Mouse (Mus musculus): Measurements from ENCODE around the gene 9130213A22Rik. TPM values are rescaled to one million over a fixed set of nuclear protein-coding genes. Genes with fewer than 3 reads are reported as not detected.

Gene 9130213A22Rik
- polyA plus RNA-seq, 1 experiment from 2014 or later = 0.13 TPM

GRCm38 (mm10) chr11:69089616-69090290 is 32.6 kb downstream of the 9130213A22Rik start:
- Histone ChIP-seq H3K27me3 (no peaks in the 10 kb centered on the region), H3K4me1 (peaks cover 50% of the 10 kb centered on the region), H3K4me3 (peak overlapping the region; percentile 73), H3K27ac (peak overlapping the region; percentile 86; the same call in 1 of the 2 replicates), H3K4me2 (peak overlapping the region; percentile 93), H3K9me3 (no peaks in the 10 kb centered on the region), H3K9ac (peak overlapping the region; percentile 96), H3K36me3 (peaks cover 37% of the 10 kb centered on the region)
- 87% methylated on average over 12 of the region's 12 CpGs for WGBS
- ATAC-seq (ENCODE audit: insufficient number of reproducible peaks, insufficient read depth, low FRiP score, low TSS enrichment, low read depth) = no peak

- no peak for ATAC-seq (ENCODE audit: insufficient number of reproducible peaks, insufficient read depth, low FRiP score, low TSS enrichment, low read depth)
- H3K9ac ChIP-seq = peak overlapping the region; percentile 96
- 10% methylated on average over 25 of the region's 25 CpGs for WGBS
These were observed 33.4 kb downstream of the 9130213A22Rik start for GRCm38 (mm10) chr11:69088856-69089615.

GRCm38 (mm10) chr11:69088103-69088855 is 34.1 kb downstream of the 9130213A22Rik start, which contains the start of gene Vamp2:
Gene Vamp2, plus strand, starts transcription at chr11:69088490.
- Histone ChIP-seq H3K9me3 (no peaks in the 10 kb centered on the region), H3K9ac (peak within 1 kb of the TSS; percentile 96), H3K4me1 (peaks cover 43% of the 10 kb centered on the region), H3K4me3 (peak within 1 kb of the TSS; percentile 73), H3K27me3 (no peaks in the 10 kb centered on the region), H3K27ac (peak within 1 kb of the TSS; percentile 86), H3K36me3 (peaks cover 37% of the 10 kb centered on the region), H3K4me2 (peak within 1 kb of the TSS; percentile 93)
- ATAC-seq (ENCODE audit: insufficient number of reproducible peaks, insufficient read depth, low FRiP score, low TSS enrichment, low read depth) = peak; percentile 75; the same call in 1 of the 2 replicates
- WGBS = 2% methylated on average over 60 of the region's 67 CpGs

More at GRCm38 (mm10) chr11:69088856-69089615, 33.4 kb downstream of the 9130213A22Rik start:
- H3K27me3 ChIP-seq = no peaks in the 10 kb centered on the region
- peak overlapping the region; percentile 93 for H3K4me2 ChIP-seq
- peak overlapping the region; percentile 86 for H3K27ac ChIP-seq
- no peaks in the 10 kb centered on the region for H3K9me3 ChIP-seq
- peaks cover 45% of the 10 kb centered on the region for H3K4me1 ChIP-seq
- H3K4me3 ChIP-seq = peak overlapping the region; percentile 73
- H3K36me3 ChIP-seq = peaks cover 37% of the 10 kb centered on the region

- no peak for ATAC-seq (ENCODE audit: insufficient number of reproducible peaks, insufficient read depth, low FRiP score, low TSS enrichment, low read depth)
- Histone ChIP-seq H3K36me3 (peaks cover 33% of the 10 kb centered on the region), H3K4me3 (peak overlapping the region; percentile 73), H3K4me2 (peak overlapping the region; percentile 93), H3K27me3 (no peaks in the 10 kb centered on the region), H3K9me3 (no peaks in the 10 kb centered on the region), H3K9ac (peak overlapping the region; percentile 96), H3K4me1 (peaks cover 43% of the 10 kb centered on the region), H3K27ac (peak overlapping the region; percentile 72; the same call in 1 of the 2 replicates)
- 65% methylated on average over 2 of the region's 2 CpGs for WGBS
These were observed 34.8 kb downstream of the 9130213A22Rik start for GRCm38 (mm10) chr11:69087597-69087996.

- H3K4me2 ChIP-seq = peak overlapping the region; percentile 11; the same call in 1 of the 2 replicates
- 37% methylated on average over 4 of the region's 4 CpGs for WGBS
- H3K27me3 ChIP-seq = no peaks in the 10 kb centered on the region
- peaks cover 43% of the 10 kb centered on the region for H3K4me1 ChIP-seq
- no peaks in the 10 kb centered on the region for H3K9me3 ChIP-seq
- no peak overlapping the region for H3K9ac ChIP-seq
- ATAC-seq (ENCODE audit: insufficient number of reproducible peaks, insufficient read depth, low FRiP score, low TSS enrichment, low read depth) = no peak
- peaks cover 28% of the 10 kb centered on the region for H3K36me3 ChIP-seq
- no peak overlapping the region for H3K4me3 ChIP-seq
- H3K27ac ChIP-seq = peak overlapping the region; percentile 71
These were observed 35.3 kb downstream of the 9130213A22Rik start for GRCm38 (mm10) chr11:69087082-69087481.

GRCm38 (mm10) chr11:69086390-69086789 is 36.0 kb downstream of the 9130213A22Rik start:
- Histone ChIP-seq H3K36me3 (peaks cover 21% of the 10 kb centered on the region), H3K4me3 (no peak overlapping the region), H3K4me2 (no peak overlapping the region), H3K9ac (no peak overlapping the region), H3K27me3 (no peaks in the 10 kb centered on the region), H3K9me3 (no peaks in the 10 kb centered on the region), H3K4me1 (peaks cover 39% of the 10 kb centered on the region), H3K27ac (peak overlapping the region; percentile 71)
- 58% methylated on average over 6 of the region's 6 CpGs for WGBS
- ATAC-seq (ENCODE audit: insufficient number of reproducible peaks, insufficient read depth, low FRiP score, low TSS enrichment, low read depth) = no peak

- WGBS = 56% methylated on average over 6 of the region's 6 CpGs
- no peak for ATAC-seq (ENCODE audit: insufficient number of reproducible peaks, insufficient read depth, low FRiP score, low TSS enrichment, low read depth)
- peaks cover 35% of the 10 kb centered on the region for H3K4me1 ChIP-seq
- no peak overlapping the region for H3K4me3 ChIP-seq
- H3K36me3 ChIP-seq = peaks cover 13% of the 10 kb centered on the region
- no peaks in the 10 kb centered on the region for H3K27me3 ChIP-seq
- H3K9me3 ChIP-seq = no peaks in the 10 kb centered on the region
- no peak overlapping the region for H3K4me2 ChIP-seq
- no peak overlapping the region for H3K27ac ChIP-seq
- H3K9ac ChIP-seq = no peak overlapping the region
These were observed 36.8 kb downstream of the 9130213A22Rik start for GRCm38 (mm10) chr11:69085608-69086007.

GRCm38 (mm10) chr11:69081613-69082012 is 40.8 kb downstream of the 9130213A22Rik start:
- 88% methylated on average over 7 of the region's 7 CpGs for WGBS
- Histone ChIP-seq H3K9ac (no peak overlapping the region), H3K4me2 (no peak overlapping the region), H3K4me3 (no peak overlapping the region), H3K27ac (no peak overlapping the region), H3K4me1 (0 out of 2 replicates have a peak, but pooled peaks cover 4% of the 10 kb centered on the region), H3K27me3 (no peaks in the 10 kb centered on the region), H3K9me3 (no peaks in the 10 kb centered on the region), H3K36me3 (no peaks in the 10 kb centered on the region)
- no peak for ATAC-seq (ENCODE audit: insufficient number of reproducible peaks, insufficient read depth, low FRiP score, low TSS enrichment, low read depth)

- Histone ChIP-seq H3K9me3 (no peaks in the 10 kb centered on the region), H3K4me3 (no peak overlapping the region), H3K4me2 (no peak overlapping the region), H3K27ac (no peak overlapping the region), H3K9ac (no peak overlapping the region), H3K4me1 (no peaks in the 10 kb centered on the region), H3K36me3 (no peaks in the 10 kb centered on the region), H3K27me3 (no peaks in the 10 kb centered on the region)
- ATAC-seq (ENCODE audit: insufficient number of reproducible peaks, insufficient read depth, low FRiP score, low TSS enrichment, low read depth) = no peak
- 86% methylated on average over 8 of the region's 8 CpGs for WGBS
These were observed 41.5 kb downstream of the 9130213A22Rik start for GRCm38 (mm10) chr11:69080855-69081222.

- no peak overlapping the region for H3K4me3 ChIP-seq
- no peaks in the 10 kb centered on the region for H3K9me3 ChIP-seq
- H3K4me1 ChIP-seq = no peaks in the 10 kb centered on the region
- no peak for ATAC-seq (ENCODE audit: insufficient number of reproducible peaks, insufficient read depth, low FRiP score, low TSS enrichment, low read depth)
- no peak overlapping the region for H3K27ac ChIP-seq
- no peaks in the 10 kb centered on the region for H3K27me3 ChIP-seq
- no peak overlapping the region for H3K9ac ChIP-seq
- no peak overlapping the region for H3K4me2 ChIP-seq
- 79% methylated on average over 15 of the region's 15 CpGs for WGBS
- no peaks in the 10 kb centered on the region for H3K36me3 ChIP-seq
These were observed 42.1 kb downstream of the 9130213A22Rik start for GRCm38 (mm10) chr11:69080102-69080854.
